Mouse (Mus musculus): Measurements from ENCODE around the gene Fam151b. TPM values are rescaled to one million over a fixed set of nuclear protein-coding genes. Genes with fewer than 3 reads are reported as not detected.

Fam151b gene
- polyA plus RNA-seq, 1 experiment from 2014 or later: 0.39 TPM

DNA sequence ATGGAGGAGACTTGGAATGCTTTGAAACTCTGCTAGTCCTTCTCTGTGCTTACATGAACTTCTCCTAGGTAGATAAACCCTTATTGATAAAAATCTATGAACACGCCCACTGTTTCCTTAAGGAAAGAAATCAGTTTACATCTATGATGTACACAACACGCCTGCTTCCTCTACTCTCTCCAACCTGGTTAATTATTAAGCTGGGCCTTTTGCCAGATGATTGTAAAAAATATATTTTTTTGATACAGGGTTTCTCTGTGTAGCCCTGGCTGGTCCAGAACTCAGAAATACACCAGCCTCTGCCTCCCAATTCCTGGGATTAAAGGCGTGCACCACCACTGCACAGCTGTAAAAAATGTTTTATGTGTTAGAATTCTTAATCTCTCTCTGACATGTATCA lies 19.1 kb downstream of the Fam151b start:
- H3K4me3 ChIP-seq (ENCODE audit: low read depth, low read length): no peak overlapping the region
- 54% methylated on average over 3 of the region's 3 CpGs for WGBS
- no peaks in the 10 kb centered on the region for H3K27me3 ChIP-seq (replicated peaks; ENCODE audit: insufficient read depth, low read length)
- DNase-seq (ENCODE audit: low spot score): no peak
- TF ChIP-seq EP300 (IDR thresholded peaks at IDR 0.05): no peak
- TF ChIP-seq CTCF (IDR thresholded peaks at IDR 0.05): no peak
- H3K36me3 ChIP-seq (ENCODE audit: insufficient read depth, low read length): no peaks in the 10 kb centered on the region
- H3K9me3 ChIP-seq (ENCODE audit: low read length): no peaks in the 10 kb centered on the region
- ATAC-seq: no peak
- no peak overlapping the region for H3K4me2 ChIP-seq (replicated peaks; ENCODE audit: low read depth, low read length)
- no peaks in the 10 kb centered on the region for H3K4me1 ChIP-seq (ENCODE audit: insufficient read depth, low read depth, low read length)
- H3K27ac ChIP-seq (ENCODE audit: low read length): no peak overlapping the region
- H3K9ac ChIP-seq (replicated peaks; ENCODE audit: low read depth): no peak overlapping the region

DNA sequence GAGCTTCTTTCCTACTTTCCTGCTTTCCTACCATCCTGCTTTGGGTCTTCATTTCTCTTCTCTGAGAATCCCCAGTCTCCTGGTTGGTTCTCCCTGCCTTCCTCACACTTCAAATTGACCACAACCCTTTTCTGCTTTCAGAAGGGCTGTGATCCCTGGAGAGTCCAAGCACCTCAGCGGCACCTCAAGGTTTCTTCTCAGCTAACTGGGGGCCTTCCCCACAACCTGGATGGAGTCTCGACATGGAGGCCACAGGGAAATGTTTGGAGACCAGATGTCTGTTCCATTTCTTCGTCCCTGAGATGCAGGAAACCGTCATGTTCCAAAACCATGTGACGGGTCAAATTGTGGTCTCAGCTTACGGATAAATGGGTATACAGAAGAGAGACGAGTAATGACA lies 36.9 kb downstream of the Fam151b start:
- Histone ChIP-seq H3K27ac (ENCODE audit: low read length) (no peak overlapping the region), H3K9ac (replicated peaks; ENCODE audit: low read depth) (no peak overlapping the region), H3K27me3 (replicated peaks; ENCODE audit: insufficient read depth, low read length) (no peaks in the 10 kb centered on the region), H3K4me2 (replicated peaks; ENCODE audit: low read depth, low read length) (no peak overlapping the region), H3K4me1 (ENCODE audit: insufficient read depth, low read depth, low read length) (no peaks in the 10 kb centered on the region), H3K4me3 (ENCODE audit: low read depth, low read length) (no peak overlapping the region), H3K36me3 (ENCODE audit: insufficient read depth, low read length) (no peaks in the 10 kb centered on the region), H3K9me3 (ENCODE audit: low read length) (no peaks in the 10 kb centered on the region)
- TF ChIP-seq CTCF (IDR thresholded peaks at IDR 0.05): no peak
- TF ChIP-seq EP300 (IDR thresholded peaks at IDR 0.05): no peak
- 88% methylated on average over 7 of the region's 7 CpGs for WGBS
- ATAC-seq: no peak
- DNase-seq (ENCODE audit: low spot score): no peak

DNA sequence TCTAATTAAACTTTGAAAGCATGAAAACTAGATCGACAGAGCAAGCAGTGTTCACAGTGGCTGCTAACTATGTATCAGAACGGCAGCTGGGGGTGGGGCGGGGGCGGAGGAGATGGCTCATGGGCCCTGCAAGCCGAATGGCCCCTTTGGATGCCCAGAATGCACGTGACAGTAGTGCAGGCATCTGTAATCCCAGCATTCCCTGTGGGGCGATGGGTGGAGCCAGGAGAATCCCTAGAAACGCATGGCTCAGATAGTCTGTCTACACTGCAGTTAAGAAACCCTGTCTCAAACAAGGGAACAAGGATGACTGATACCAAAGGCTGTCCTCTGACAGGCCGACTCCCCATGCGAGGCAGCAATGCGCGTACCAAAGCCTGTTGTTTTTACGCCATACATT lies 43.5 kb downstream of the Fam151b start:
- no peak for ATAC-seq
- no peaks in the 10 kb centered on the region for H3K9me3 ChIP-seq (ENCODE audit: low read length)
- H3K4me1 ChIP-seq (ENCODE audit: insufficient read depth, low read depth, low read length): no peaks in the 10 kb centered on the region
- DNase-seq (ENCODE audit: low spot score): no peak
- no peak for TF ChIP-seq EP300 (IDR thresholded peaks at IDR 0.05)
- no peak for TF ChIP-seq CTCF (IDR thresholded peaks at IDR 0.05)
- H3K4me2 ChIP-seq (replicated peaks; ENCODE audit: low read depth, low read length): no peak overlapping the region
- no peaks in the 10 kb centered on the region for H3K36me3 ChIP-seq (ENCODE audit: insufficient read depth, low read length)
- no peak overlapping the region for H3K27ac ChIP-seq (ENCODE audit: low read length)
- 73% methylated on average over 13 of the region's 13 CpGs for WGBS
- H3K4me3 ChIP-seq (ENCODE audit: low read depth, low read length): no peak overlapping the region
- H3K27me3 ChIP-seq (replicated peaks; ENCODE audit: insufficient read depth, low read length): no peaks in the 10 kb centered on the region
- no peak overlapping the region for H3K9ac ChIP-seq (replicated peaks; ENCODE audit: low read depth)

DNA sequence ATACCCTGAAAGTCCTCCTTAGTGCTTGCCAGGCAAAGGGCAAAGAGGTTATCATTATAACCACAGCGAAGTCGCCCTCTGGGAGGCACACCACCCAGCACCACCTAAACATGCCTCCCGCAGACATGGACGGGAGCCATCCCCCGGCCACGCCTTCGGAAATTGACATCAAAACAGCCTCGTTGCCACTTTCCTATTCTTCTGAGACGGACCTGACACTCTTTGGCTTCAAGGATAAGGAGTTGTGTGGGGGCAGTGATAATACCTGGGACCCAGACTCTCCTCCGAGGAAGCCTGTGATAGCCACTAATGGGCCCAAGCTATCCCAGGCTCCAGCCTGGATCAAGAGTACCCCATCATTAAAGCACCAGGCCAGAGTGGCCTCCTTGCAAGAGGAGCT lies 45.2 kb downstream of the Fam151b start:
- TF ChIP-seq CTCF (IDR thresholded peaks at IDR 0.05) (no peak), EP300 (IDR thresholded peaks at IDR 0.05) (no peak)
- no peaks in the 10 kb centered on the region for H3K4me1 ChIP-seq (ENCODE audit: insufficient read depth, low read depth, low read length)
- DNase-seq (ENCODE audit: low spot score) (no peak), ATAC-seq (no peak)
- no peak overlapping the region for H3K4me2 ChIP-seq (replicated peaks; ENCODE audit: low read depth, low read length)
- no peak overlapping the region for H3K27ac ChIP-seq (ENCODE audit: low read length)
- no peaks in the 10 kb centered on the region for H3K27me3 ChIP-seq (replicated peaks; ENCODE audit: insufficient read depth, low read length)
- H3K4me3 ChIP-seq (ENCODE audit: low read depth, low read length): no peak overlapping the region
- H3K36me3 ChIP-seq (ENCODE audit: insufficient read depth, low read length): no peaks in the 10 kb centered on the region
- H3K9me3 ChIP-seq (ENCODE audit: low read length): no peaks in the 10 kb centered on the region
- H3K9ac ChIP-seq (replicated peaks; ENCODE audit: low read depth): no peak overlapping the region
- 79% methylated on average over 10 of the region's 10 CpGs for WGBS

GRCm38 (mm10) chr13:92427351-92427855 lies 56.4 kb downstream of the Fam151b start:
- no peak overlapping the region for H3K27ac ChIP-seq (ENCODE audit: low read length)
- TF ChIP-seq EP300 (IDR thresholded peaks at IDR 0.05) (no peak), CTCF (IDR thresholded peaks at IDR 0.05) (no peak)
- 32% methylated on average over 4 of the region's 4 CpGs for WGBS
- H3K4me1 ChIP-seq (ENCODE audit: insufficient read depth, low read depth, low read length): 0 out of 2 replicates have a peak, but pooled peaks cover 5% of the 10 kb centered on the region
- DNase-seq (ENCODE audit: low spot score) (peak; percentile 7), ATAC-seq (no peak)
- H3K9ac ChIP-seq (replicated peaks; ENCODE audit: low read depth): no peak overlapping the region
- H3K4me2 ChIP-seq (replicated peaks; ENCODE audit: low read depth, low read length): no peak overlapping the region
- H3K4me3 ChIP-seq (ENCODE audit: low read depth, low read length): no peak overlapping the region
- no peaks in the 10 kb centered on the region for H3K9me3 ChIP-seq (ENCODE audit: low read length)
- H3K27me3 ChIP-seq (replicated peaks; ENCODE audit: insufficient read depth, low read length): peaks cover 21% of the 10 kb centered on the region
- no peaks in the 10 kb centered on the region for H3K36me3 ChIP-seq (ENCODE audit: insufficient read depth, low read length)

GRCm38 (mm10) chr13:92426294-92427051 lies 57.3 kb downstream of the Fam151b start:
- DNase-seq (ENCODE audit: low spot score) (no peak), ATAC-seq (peak; percentile 34)
- no peak overlapping the region for H3K27ac ChIP-seq (ENCODE audit: low read length)
- H3K4me1 ChIP-seq (ENCODE audit: insufficient read depth, low read depth, low read length): 0 out of 2 replicates have a peak, but pooled peaks cover 5% of the 10 kb centered on the region
- WGBS: 1% methylated on average over 50 of the region's 92 CpGs
- peak overlapping the region; percentile 95 for H3K4me2 ChIP-seq (replicated peaks; ENCODE audit: low read depth, low read length)
- no peak overlapping the region for H3K9ac ChIP-seq (replicated peaks; ENCODE audit: low read depth)
- H3K27me3 ChIP-seq (replicated peaks; ENCODE audit: insufficient read depth, low read length): peaks cover 21% of the 10 kb centered on the region
- H3K36me3 ChIP-seq (ENCODE audit: insufficient read depth, low read length): no peaks in the 10 kb centered on the region
- H3K9me3 ChIP-seq (ENCODE audit: low read length): no peaks in the 10 kb centered on the region
- peak overlapping the region; percentile 49 for H3K4me3 ChIP-seq (ENCODE audit: low read depth, low read length)
- TF ChIP-seq EP300 (IDR thresholded peaks at IDR 0.05) (no peak), CTCF (IDR thresholded peaks at IDR 0.05) (no peak)

All from lung, postnatal 0 days (tissue).